Mouse (Mus musculus) heart, adult 8-10 months (tissue): ENCODE data around the gene Sspn. TPM values are rescaled to one million over a fixed set of nuclear protein-coding genes. Genes with fewer than 3 reads are reported as not detected.

ENCODE experiments used
- DNase-seq: peaks from one replicate; pipeline ENCODE4 v3.0.0; 2022; ENCODE audit warnings: low spot score
- total RNA-seq, 4 experiments: library from RNA; stranded (reverse); gene quantifications; 2 replicates each; pipeline ENCODE4 v1.2.4; 2022

Sspn gene
- total RNA-seq, 4 experiments from 2014 or later: 100 to 117 (median 109) TPM

DNA sequence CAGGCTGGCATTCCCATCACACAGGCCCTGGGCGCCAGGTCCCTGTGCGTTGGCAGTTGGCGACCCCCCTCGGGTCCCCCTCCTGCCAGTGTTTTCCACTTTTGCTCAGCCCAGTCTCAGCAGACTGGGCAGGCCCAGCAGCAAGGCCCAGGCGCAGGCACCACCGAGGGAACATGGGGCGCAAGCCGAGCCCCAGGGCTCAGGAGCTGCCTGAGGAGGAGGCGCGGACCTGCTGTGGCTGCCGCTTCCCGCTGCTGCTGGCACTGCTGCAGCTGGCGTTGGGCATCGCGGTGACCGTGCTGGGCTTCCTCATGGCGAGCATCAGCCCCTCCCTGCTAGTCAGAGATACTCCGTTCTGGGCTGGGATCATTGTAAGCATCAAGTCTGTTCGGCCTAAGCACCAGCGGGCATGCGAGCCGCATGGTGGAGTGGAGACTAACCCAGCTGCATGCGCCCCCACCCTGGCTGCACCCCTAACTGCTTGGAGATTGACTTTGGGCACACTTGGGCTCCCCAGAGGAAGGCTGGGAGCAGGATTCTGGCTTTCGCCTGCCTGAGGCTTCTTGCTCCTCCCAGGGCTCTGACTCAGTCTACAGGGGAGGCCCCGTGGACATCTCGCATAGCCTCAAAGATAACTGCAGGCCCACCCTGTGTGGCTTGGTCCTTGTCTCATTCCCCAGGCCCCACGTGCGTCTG is 2.7 kb downstream of the Sspn start:
- peak; percentile 82 for DNase-seq

DNA sequence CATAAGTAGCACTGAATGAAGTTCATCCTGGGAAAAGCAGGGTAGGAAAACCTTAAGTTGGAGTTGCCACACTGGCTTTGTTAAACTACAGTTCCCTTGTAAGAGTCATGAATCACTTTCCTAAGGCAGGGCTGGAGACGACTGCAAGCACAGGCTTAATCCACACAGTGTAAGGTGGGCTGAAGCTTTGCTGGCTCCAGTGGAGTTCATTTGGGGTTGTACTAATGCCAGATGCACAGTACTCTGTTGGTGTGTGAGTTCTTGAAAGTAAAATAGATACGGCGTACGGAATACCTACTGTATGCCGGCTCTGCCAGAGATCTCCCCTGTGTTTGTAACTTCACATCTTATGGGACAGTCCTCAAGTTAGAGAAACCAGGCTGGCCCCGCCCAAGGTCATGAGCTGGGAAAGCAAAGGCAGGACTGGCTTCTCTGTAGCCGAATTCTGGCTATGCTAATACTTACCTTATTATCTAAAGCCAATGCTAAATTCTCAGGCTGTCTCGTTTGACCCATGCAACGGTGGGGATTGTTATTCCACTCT is 3.3 kb downstream of the Sspn start:
- no peak for DNase-seq

GRCm38 (mm10) chr6:145935912-145936311 is 4.5 kb downstream of the Sspn start:
- no peak for DNase-seq

GRCm38 (mm10) chr6:145936511-145936910 is 5.1 kb downstream of the Sspn start:
- no peak for DNase-seq

GRCm38 (mm10) chr6:145940852-145941251 is 9.4 kb downstream of the Sspn start:
- DNase-seq: no peak

- no peak for DNase-seq
Measured at GRCm38 (mm10) chr6:145942263-145942966, 11.0 kb downstream of the Sspn start.

- no peak for DNase-seq
Measured at GRCm38 (mm10) chr6:145943414-145943813, 12.0 kb downstream of the Sspn start.

GRCm38 (mm10) chr6:145945700-145946344 is 14.4 kb downstream of the Sspn start:
- DNase-seq: no peak

- no peak for DNase-seq
Measured at GRCm38 (mm10) chr6:145949049-145949448, 17.6 kb downstream of the Sspn start.

GRCm38 (mm10) chr6:145950626-145951025 is 19.2 kb downstream of the Sspn start:
- no peak for DNase-seq

- DNase-seq: no peak
Measured at GRCm38 (mm10) chr6:145952594-145952993, 21.2 kb downstream of the Sspn start.

GRCm38 (mm10) chr6:145953121-145953896 is 21.9 kb downstream of the Sspn start:
- DNase-seq: no peak

DNA sequence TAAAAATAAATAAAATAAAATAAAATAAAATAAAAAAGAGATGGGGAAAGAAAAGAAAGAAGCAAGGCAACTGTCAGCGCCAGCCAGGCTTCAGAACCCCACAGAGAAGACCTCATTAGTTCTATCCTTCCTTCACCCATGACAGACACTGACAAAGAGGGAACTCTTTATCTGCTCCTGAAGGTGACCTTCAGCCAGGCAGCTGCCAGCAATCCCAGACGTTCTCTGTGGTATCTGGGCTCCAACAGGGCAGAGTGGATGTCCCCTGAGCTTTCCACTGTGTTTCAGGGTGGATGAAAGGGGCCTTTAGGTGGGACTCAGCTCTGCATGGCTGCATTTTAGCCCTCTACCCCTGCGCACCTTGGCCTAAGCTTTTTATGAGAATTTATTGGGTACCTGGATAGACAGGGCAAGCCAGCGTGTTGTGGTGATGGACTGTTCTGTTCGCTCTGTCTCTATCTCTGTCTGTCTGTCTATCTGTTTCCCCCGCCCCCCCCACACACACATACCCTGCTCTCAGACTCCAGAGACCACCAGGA is 26.1 kb downstream of the Sspn start:
- DNase-seq: no peak

GRCm38 (mm10) chr6:145958070-145958469 is 26.6 kb downstream of the Sspn start:
- no peak for DNase-seq

- DNase-seq: no peak
Measured at GRCm38 (mm10) chr6:145961047-145961446, 29.6 kb downstream of the Sspn start.

DNA sequence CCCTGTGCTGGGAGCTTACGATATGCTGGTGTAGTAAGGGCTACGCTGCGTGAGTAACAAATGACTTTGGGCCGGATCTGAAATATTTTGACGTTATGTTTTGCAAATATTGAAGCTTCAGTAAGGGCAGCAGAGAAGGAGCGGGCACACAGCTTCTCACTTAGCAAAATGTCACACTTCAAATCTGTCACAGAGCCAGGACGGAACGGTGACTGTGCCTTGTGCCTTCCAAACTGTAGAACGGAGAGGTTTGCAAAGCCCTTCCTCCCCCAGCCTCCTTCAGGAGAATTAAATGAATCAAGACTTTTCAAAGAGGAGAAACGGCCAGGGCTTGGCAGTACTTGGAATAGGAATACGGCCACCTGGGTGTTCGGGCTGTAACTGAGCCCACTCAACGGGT is 32.5 kb downstream of the Sspn start:
- no peak for DNase-seq

DNA sequence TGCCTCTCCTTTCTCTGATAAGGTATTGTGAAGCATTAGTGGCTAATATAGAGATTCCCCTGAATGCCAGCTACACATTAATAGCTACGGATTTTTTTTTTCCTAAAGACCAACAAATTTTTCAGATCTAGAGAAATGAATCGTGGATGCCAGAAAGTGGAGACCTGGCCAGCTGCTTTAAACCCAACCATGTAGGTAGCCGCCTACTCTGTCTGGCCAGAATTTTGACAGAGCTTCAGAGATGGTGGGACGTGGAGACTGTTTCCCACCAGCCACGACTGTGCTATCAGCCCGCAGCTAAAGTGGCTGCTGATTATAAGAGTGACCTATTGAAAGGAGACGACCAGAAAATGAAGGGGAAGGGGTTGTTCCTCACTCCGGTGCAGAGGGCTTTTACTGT is 36.3 kb downstream of the Sspn start:
- no peak for DNase-seq

DNA sequence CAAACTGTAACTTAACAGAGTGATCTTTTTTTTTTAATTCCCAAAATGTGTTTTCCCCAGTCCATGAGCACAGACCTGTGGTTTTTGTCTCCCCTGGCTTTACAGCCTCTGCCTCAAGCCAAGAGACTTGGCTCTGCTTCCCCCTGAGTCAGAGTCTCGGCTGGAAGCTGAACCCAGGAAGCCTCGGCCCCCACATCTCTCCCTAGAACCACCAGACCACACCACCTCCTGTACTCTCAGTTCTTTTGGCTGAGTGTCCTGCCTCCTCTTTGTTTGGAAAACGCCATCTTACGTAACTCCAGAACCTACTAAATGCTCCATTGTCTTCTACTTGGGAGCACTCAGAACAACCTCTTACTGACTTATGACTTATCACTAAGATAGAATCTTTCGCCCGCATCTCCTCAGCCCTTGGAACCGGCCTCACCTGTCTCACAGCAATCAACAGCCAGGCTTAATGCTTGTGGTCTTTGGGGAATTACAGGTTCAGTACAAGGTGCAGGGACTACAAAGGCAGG is 36.9 kb downstream of the Sspn start:
- peak; percentile 69 for DNase-seq

- no peak for DNase-seq
Measured at GRCm38 (mm10) chr6:145968821-145969220, 37.4 kb downstream of the Sspn start.

DNA sequence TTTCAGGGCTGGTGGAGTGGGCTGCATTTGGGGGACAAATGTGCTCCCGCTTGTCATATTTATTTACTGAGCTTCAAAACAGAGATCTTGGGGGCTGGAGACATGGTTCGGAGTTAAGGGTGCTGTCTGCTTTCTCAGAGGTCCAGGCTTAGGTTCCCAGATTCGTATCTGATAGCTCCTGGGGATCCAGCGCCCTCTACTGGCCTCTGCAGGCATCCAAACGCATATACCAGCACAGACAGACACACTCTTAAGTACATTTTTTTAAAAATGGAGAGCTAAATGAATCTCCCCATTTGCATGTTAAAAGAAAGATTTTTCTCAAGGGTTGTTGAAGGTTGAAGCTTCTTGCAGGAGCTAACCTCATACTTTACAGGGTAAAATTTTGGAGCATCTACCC is 38.1 kb downstream of the Sspn start:
- DNase-seq: no peak

GRCm38 (mm10) chr6:145972107-145972506 is 40.7 kb downstream of the Sspn start:
- no peak for DNase-seq
